Mouse (Mus musculus) right cerebral cortex, adult 18-20 months (tissue): ENCODE results near the gene Uckl1.

Experiments used
- DNase-seq: peaks from one replicate; pipeline ENCODE4 v3.0.0; 2022; ENCODE audit warnings: mixed read lengths

Uckl1 gene

DNA sequence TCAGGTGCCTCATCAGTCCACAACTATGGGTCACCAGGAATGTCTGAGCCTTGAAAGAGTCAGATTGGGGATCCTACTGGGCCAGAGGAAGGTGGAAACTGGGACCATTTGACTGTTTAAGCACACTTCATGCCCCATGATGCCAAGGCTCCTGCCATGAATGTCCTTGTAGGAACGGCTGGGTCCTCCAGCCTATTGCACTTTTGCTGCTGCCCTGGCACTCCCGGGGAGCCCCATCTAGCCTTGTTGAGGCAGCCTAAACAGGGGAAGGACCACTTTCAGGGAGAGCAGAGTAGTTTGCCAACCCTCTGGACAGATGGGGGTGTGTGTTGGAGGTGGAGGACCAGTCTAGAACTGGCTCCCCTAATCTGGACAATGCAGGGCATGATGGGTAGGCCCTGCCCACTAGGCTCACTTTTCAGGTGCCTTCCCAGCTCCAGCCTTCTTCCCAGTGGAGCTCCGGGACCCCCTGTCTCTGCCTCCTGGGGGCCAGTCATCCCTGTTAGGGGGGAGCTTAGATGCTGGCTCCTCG is at the start of gene Uckl1:
Gene Uckl1, minus strand, starts transcription at position 482 of the 532 bp plus-strand sequence.
- no peak for DNase-seq

DNA sequence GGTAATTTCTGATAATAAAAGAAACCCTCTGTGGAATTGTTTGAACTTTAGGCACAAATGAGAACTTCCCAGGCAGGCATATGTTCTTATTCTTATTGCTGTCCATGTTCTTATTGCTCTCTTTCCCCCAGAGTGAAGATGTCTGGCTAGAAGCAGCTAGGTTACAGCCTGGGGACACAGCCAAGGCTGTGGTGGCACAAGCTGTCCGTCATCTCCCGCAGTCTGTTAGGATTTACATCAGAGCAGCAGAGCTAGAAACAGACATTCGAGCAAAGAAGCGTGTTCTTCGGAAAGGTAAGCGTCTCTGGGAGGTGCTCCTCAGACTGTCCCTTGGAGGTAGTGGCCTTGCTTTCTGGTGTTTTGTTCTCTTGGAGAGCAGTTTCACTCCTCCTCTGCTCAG is 47.9 kb upstream of the Uckl1 start:
- no peak for DNase-seq

- no peak for DNase-seq
These were observed 43.8 kb upstream of the Uckl1 start for GRCm38 (mm10) chr2:181628471-181628870.

- no peak for DNase-seq
These were observed 38.7 kb upstream of the Uckl1 start for GRCm38 (mm10) chr2:181623401-181623800.

DNA sequence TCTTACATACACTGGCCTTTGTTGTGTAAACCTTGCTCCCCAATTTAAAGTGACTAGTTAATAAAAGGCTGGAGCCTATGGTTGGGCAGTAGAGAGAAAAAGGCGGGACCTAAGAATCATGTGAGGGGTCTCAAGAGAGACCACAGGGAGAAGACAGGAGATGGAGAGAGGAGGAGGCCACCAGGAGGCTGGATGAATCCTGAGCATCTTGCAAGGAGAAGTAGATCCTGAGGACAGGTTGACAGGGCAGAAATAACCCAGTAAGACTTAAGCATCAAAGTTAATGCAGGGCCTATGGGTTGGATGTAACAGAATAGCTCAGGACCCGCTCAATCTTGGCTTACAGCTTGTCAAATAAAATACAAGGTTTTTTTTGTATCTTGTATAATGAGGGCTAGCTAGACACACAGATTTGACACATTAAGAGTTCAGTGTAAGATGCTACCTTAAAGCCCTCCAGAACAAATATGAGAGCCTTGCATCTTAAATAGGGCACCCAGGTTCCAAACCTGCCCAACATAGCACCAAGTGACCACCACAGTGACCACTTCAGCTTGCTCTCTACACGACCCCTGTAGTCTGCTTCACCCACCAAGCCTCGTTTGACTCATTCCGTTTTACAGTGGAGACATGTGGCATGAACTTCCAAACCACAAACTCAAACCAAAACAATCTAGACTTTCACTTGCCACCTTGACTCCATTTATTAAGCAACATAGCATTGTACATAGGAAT is 34.2 kb upstream of the Uckl1 start:
- DNase-seq: no peak

DNA sequence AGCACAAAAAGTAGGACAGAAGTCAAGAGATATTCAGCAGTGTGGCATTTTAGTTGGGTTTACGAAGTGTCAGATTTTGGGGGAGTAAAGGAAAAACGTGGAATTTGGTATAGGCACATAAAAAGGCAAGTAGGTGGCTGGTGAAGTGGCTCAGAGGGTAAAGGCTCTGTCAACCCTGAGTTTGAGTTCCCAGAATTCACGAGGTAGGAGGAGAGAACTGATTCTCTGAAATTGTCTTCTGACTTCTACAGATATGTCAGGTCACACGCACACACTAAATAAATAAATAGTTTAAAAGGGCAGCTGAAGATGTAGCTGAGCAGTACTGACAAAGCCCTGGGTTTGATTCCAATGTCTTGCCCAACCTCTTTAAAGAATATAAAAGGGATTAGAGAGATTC is 17.7 kb upstream of the Uckl1 start:
- DNase-seq: no peak

- DNase-seq: no peak
These were observed 17.1 kb upstream of the Uckl1 start for GRCm38 (mm10) chr2:181601751-181602145.

GRCm38 (mm10) chr2:181600828-181601750 is 16.4 kb upstream of the Uckl1 start:
- DNase-seq: peak; percentile 98

DNA sequence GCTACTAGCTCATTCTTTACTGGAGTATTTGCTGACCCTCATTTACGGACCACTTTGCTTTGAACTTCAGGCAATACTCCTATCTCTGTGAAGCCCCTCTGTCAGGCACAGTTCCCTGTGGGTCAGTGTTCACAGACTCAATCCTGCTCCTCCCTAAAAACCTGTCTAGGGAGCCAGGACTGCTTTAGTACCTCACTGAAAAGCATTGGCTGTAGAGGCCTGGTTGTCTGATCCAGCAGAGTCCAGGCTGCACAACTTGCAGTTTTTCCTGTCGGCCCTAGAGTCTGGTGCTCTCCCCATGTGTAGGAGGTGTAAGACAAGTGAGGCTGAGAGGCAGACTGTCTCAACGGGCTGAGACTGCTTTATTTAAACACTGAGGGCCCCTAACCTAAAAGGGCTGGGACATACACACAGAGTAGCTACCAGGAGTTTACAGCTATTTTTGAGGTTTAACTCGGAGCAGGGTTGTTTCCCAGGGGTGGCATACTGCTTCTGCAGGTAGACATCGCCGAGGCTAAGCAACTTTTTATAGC is 15.6 kb upstream of the Uckl1 start:
- peak; percentile 52 for DNase-seq

GRCm38 (mm10) chr2:181598454-181599351 is 14.0 kb upstream of the Uckl1 start, which contains the start of gene Samd10:
TSS of gene Samd10 (minus strand) at chr2:181599212.
- peak; percentile 76 for DNase-seq

DNA sequence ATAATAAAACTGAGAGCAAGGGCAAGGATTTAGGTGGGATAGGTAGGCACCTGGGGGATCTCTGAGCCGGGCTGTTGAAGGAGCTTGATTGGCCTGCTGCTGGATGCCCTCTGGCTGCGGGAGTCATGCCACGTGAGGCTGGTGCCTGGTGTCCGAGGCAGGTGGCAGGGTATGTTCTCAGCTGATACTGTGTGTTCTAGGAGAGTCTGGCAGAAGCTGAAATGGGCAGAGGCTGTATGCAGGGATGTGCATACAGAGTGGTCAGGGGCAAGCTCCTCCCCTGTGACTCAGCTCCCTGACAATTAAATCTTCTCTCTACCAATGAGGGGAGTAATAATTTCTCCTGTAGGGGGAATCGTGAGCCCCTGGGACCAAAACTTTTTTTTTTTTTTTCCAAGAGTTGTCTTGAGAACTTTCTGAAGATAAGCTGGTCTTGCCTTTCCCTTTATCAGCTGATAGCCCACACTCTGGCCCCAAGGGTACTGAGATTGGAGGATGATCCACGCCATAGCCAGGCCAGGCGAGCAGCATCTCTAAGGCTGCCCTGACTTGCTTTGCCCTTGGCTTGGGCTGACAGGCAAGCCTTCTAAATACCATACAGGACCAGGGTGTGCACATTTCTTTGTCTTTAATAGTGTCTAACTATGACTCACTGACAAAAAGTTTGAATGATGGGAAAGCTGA is 12.8 kb upstream of the Uckl1 start:
- no peak for DNase-seq

GRCm38 (mm10) chr2:181596221-181596960 is 11.7 kb upstream of the Uckl1 start:
- no peak for DNase-seq

GRCm38 (mm10) chr2:181594946-181595696 is 10.4 kb upstream of the Uckl1 start:
- DNase-seq: no peak

DNA sequence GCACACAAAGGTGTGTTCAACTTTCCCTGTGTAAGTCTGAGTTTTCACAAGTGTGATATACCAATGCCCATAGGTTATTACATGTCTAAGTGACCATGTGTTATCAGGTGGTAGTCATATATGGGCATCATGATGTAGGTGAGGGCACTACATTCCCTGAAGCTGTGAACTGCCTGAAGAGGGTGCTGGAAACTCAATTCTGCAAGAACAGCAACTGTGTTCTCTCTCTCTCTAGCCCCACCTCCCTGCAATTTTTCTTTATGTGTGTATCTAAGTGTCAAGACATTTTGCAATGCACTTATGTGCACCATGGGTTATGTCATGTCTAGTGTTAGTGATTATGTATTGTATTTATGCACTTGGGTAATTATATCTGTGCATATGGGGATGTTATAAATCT is 9.2 kb upstream of the Uckl1 start:
- no peak for DNase-seq

DNA sequence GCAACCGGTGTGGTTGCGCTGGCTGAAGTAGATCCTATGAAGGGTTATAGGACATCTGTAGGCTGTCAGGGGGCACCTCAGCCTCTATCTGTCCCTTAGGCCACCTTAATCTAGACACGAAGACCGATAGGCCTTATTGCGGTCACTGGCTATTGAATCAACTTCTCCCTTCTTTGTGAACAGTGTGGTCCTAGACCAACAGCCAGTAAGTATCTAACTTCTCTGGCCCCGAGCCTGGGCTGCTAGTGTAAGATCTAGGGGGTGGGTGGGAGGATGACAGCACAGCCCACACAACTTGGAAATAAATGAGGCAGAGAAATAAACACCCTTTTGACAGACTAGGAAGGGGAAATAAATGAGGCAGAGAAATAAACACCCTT is 8.3 kb upstream of the Uckl1 start:
- DNase-seq: no peak

- DNase-seq: peak; percentile 61
These were observed 7.7 kb upstream of the Uckl1 start, which contains the start of gene Zfp512b for GRCm38 (mm10) chr2:181592231-181593041. TSS of gene Zfp512b (minus strand) at chr2:181592803.

- DNase-seq: no peak
These were observed 6.9 kb upstream of the Uckl1 start, which contains the start of gene Prpf6 for GRCm38 (mm10) chr2:181591528-181592085. TSS of gene Prpf6 (plus strand) at chr2:181591868.

DNA sequence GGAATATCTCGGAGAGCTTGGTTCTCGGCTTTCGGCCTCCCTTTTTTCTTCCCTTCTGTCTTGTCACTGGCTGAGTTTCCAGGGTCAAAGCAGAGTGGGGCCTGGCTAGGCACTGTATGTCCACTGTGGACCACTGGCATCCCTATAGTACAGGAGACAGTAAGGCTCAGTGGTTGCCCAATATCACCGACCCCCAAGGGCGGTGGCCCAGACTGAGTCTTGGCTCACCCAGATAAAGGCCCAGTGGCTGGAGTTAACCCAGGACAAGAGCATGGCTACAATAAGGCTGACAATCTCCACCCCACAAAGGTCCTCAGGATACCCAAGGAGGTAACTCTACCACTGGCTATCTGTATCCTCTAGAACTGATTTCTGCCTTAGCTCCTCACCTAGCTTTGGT is 5.8 kb upstream of the Uckl1 start:
- DNase-seq: no peak

GRCm38 (mm10) chr2:181589732-181590105 is 5.0 kb upstream of the Uckl1 start:
- DNase-seq: no peak
